Mouse (Mus musculus): ENCODE data around the gene Ssr3. TPM values are rescaled to one million over a fixed set of nuclear protein-coding genes. Genes with fewer than 3 reads are reported as not detected.

The Ssr3 gene
- total and polyA plus RNA-seq, 2 experiments from 2014 or later: 155 to 174 TPM

DNA sequence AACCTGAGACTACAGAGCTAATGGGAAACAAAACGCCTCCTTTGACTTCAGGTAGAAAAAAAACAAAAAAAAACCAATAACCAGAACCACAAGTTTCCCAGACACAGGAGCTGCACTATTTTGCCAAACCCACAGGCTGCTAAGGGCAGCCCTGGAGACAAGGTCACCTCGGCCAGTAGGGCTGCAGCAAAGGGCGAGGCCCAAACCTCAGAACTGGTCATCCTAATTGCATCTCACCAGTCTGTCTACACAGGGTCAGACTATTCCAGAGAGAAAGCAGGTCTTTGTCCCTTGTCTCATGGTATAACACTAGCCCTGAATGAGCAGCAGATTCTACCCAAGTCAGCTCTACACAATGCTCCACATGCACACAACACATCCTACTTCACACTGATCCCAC is 17.7 kb downstream of the Ssr3 start:
- Histone ChIP-seq H3K27ac (ENCODE audit: low read depth, low read length) (no peak overlapping the region), H3K9ac (no peak overlapping the region), H3K4me1 (ENCODE audit: insufficient read depth) (no peaks in the 10 kb centered on the region), H3K9me3 (ENCODE audit: low read length) (no peaks in the 10 kb centered on the region), H3K27me3 (ENCODE audit: insufficient read depth, low read length) (no peaks in the 10 kb centered on the region), H3K4me3 (ENCODE audit: low read depth, low read length) (no peak overlapping the region), H3K36me3 (ENCODE audit: insufficient read depth) (peaks cover 22% of the 10 kb centered on the region), H3K4me2 (ENCODE audit: low read depth) (no peak overlapping the region)
- DNase-seq (no peak), ATAC-seq (no peak)
- WGBS: 75% methylated on average over 3 of the region's 3 CpGs
- no peak for TF ChIP-seq CTCF (IDR thresholded peaks at IDR 0.05; ENCODE audit: low read depth)

DNA sequence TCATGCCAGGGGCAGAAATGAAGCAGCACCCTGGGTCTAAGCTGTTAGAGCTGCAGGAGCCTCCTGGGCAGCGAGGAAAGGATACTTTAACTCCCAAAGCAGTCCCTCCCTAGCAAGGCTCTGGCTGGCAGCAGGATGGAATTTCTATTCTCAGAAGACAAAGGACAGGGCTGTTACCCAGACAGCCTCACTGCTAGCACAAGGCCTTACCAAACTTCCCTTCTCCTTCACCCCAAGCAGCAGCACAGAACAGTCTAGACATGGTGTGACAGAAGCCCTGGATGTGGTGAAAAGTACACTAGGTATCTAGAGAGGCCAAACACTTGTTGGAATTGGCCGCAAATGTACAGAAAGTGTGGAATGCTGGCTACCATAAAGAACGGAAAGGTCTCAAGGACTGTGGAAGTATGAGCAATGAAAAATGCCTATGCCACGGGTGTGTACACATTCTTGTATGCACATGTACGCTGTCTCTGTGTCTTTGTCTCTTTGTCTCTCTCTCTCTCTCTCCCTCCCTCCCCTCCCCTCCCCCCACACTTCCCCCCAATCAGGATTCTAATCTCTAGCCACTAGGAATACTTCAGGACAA is 18.7 kb downstream of the Ssr3 start:
- TF ChIP-seq CTCF (IDR thresholded peaks at IDR 0.05; ENCODE audit: low read depth): no peak
- Histone ChIP-seq H3K36me3 (ENCODE audit: insufficient read depth) (peaks cover 20% of the 10 kb centered on the region), H3K9me3 (ENCODE audit: low read length) (no peaks in the 10 kb centered on the region), H3K4me1 (ENCODE audit: insufficient read depth) (no peaks in the 10 kb centered on the region), H3K27ac (ENCODE audit: low read depth, low read length) (no peak overlapping the region), H3K4me3 (ENCODE audit: low read depth, low read length) (no peak overlapping the region), H3K4me2 (ENCODE audit: low read depth) (no peak overlapping the region), H3K27me3 (ENCODE audit: insufficient read depth, low read length) (no peaks in the 10 kb centered on the region), H3K9ac (no peak overlapping the region)
- WGBS: 68% methylated on average over 5 of the region's 5 CpGs
- DNase-seq (no peak), ATAC-seq (no peak)

DNA sequence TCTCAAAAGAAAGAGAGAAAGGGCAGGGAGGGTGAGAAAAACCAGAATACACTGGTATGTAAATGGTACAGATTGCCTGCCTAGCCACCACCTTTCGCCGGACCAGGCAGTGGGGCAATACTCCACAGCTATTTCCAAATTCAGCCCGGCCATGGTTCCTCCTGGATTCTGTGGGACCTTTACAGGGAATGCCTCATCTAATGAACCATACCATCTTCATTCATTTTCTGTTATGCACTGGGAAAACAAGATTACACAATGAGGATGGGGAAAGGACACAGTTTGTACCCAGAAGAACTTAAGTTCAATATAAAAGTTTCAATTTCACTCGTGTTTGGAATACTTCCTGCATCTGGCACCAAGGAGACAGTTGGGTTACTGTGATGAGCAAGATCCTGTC is 19.9 kb downstream of the Ssr3 start:
- TF ChIP-seq CTCF (IDR thresholded peaks at IDR 0.05; ENCODE audit: low read depth): no peak
- H3K4me3 ChIP-seq (ENCODE audit: low read depth, low read length): no peak overlapping the region

DNA sequence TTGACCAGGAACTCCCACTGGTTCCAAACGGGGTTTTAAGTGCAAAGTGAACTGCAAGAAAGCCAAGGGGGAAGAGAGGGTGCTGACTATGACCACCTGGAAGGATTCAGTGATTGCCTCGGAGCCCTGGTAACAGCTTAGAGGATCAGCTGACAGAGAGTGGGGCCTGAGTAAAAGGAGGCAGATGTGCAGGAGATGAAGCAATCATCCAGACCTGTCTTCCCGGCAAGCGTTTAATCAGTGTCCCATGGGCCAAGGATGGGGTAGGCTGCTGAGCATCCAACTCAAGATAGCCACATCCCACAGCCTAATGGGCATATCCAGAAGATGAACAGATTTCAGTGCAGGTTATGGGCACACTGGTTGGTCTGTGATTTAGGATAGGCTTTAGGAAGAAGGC is 24.5 kb downstream of the Ssr3 start:
- no peak overlapping the region for H3K4me3 ChIP-seq (ENCODE audit: low read depth, low read length)
- no peak for TF ChIP-seq CTCF (IDR thresholded peaks at IDR 0.05; ENCODE audit: low read depth)
- no peaks in the 10 kb centered on the region for H3K9me3 ChIP-seq (ENCODE audit: low read length)

More for the DNA sequence above, 19.9 kb downstream of the Ssr3 start:
- no peaks in the 10 kb centered on the region for H3K9me3 ChIP-seq (ENCODE audit: low read length)
- DNase-seq: no peak
- no peaks in the 10 kb centered on the region for H3K4me1 ChIP-seq (ENCODE audit: insufficient read depth)
- no peak for ATAC-seq
- no peaks in the 10 kb centered on the region for H3K27me3 ChIP-seq (ENCODE audit: insufficient read depth, low read length)
- WGBS: 93% methylated on average over 4 of the region's 4 CpGs
- H3K4me2 ChIP-seq (ENCODE audit: low read depth): no peak overlapping the region
- H3K36me3 ChIP-seq (ENCODE audit: insufficient read depth): peaks cover 20% of the 10 kb centered on the region
- H3K27ac ChIP-seq (ENCODE audit: low read depth, low read length): no peak overlapping the region
- H3K9ac ChIP-seq: no peak overlapping the region

DNA sequence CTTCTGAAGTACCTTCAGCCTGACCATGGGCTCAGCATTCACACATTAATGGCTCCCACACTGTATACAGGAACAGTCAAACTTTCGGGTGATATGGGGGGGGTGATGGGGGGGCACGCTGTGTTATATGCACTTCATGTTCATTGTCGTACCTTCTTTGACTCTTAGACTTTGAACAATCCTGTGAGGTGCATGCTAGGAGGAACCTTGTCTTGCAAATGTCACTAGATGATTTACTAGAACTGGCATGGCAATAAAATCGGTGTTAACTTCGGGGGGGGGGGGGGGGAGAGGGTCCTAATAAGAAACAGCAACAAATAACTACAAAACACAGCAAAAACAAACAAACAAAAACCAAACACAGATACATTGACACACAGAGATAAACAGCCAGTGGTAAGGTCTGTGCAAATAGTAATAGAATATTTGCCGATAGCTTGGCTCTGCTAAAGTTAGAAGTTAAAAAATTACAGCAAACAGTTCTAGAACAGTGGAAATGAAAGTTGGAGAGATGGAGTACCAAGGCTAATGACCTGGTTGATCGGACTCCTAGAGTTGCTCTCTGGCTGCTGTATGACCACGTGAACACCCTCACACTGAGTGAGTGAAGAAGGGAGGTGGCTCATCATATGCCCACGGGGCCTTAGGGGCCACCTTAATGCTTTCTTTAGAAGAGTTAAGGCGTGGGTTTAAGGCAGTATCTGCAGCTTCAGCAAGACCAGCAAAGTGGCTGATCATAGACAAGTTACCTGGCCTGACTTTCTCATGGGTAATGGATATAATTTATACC is 26.3 kb downstream of the Ssr3 start:
- Histone ChIP-seq H3K9ac (no peak overlapping the region), H3K4me1 (ENCODE audit: insufficient read depth) (no peaks in the 10 kb centered on the region), H3K4me2 (ENCODE audit: low read depth) (no peak overlapping the region), H3K9me3 (ENCODE audit: low read length) (no peaks in the 10 kb centered on the region), H3K36me3 (ENCODE audit: insufficient read depth) (peaks cover 11% of the 10 kb centered on the region), H3K27ac (ENCODE audit: low read depth, low read length) (no peak overlapping the region), H3K4me3 (ENCODE audit: low read depth, low read length) (no peak overlapping the region), H3K27me3 (ENCODE audit: insufficient read depth, low read length) (no peaks in the 10 kb centered on the region)
- DNase-seq: no peak
- no peak for ATAC-seq
- TF ChIP-seq CTCF (IDR thresholded peaks at IDR 0.05; ENCODE audit: low read depth): no peak
- WGBS: 93% methylated on average over 10 of the region's 10 CpGs

More for the DNA sequence above, 24.5 kb downstream of the Ssr3 start:
- Histone ChIP-seq H3K27me3 (ENCODE audit: insufficient read depth, low read length) (no peaks in the 10 kb centered on the region), H3K36me3 (ENCODE audit: insufficient read depth) (peaks cover 22% of the 10 kb centered on the region), H3K4me2 (ENCODE audit: low read depth) (no peak overlapping the region), H3K4me1 (ENCODE audit: insufficient read depth) (no peaks in the 10 kb centered on the region), H3K9ac (no peak overlapping the region), H3K27ac (ENCODE audit: low read depth, low read length) (no peak overlapping the region)
- 68% methylated on average over 4 of the region's 4 CpGs for WGBS
- DNase-seq (no peak), ATAC-seq (no peak)

DNA sequence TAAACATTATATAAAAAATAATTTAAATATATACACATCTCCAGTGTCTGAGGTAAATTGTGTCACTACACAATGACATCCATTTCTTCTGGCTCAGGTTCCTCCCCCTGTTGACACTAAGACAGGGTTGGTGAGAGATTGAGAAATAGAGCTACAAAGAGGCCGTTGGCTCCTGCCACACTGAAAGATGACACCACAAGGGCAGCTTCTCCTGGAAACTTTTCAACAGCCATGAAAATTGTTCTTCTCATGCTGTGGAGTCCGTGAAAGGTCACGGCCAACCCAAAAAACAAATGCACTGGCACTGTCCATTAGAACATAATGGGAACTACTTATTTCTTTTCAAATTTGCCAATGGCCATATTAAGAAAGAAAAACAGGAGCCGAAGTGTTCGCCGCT is 27.2 kb downstream of the Ssr3 start:
- WGBS: 81% methylated on average over 6 of the region's 6 CpGs
- Histone ChIP-seq H3K4me3 (ENCODE audit: low read depth, low read length) (no peak overlapping the region), H3K9ac (no peak overlapping the region), H3K27ac (ENCODE audit: low read depth, low read length) (no peak overlapping the region), H3K27me3 (ENCODE audit: insufficient read depth, low read length) (no peaks in the 10 kb centered on the region), H3K36me3 (ENCODE audit: insufficient read depth) (peaks cover 11% of the 10 kb centered on the region), H3K9me3 (ENCODE audit: low read length) (no peaks in the 10 kb centered on the region), H3K4me2 (ENCODE audit: low read depth) (no peak overlapping the region), H3K4me1 (ENCODE audit: insufficient read depth) (no peaks in the 10 kb centered on the region)
- no peak for ATAC-seq
- DNase-seq: no peak
- TF ChIP-seq CTCF (IDR thresholded peaks at IDR 0.05; ENCODE audit: low read depth): no peak

DNA sequence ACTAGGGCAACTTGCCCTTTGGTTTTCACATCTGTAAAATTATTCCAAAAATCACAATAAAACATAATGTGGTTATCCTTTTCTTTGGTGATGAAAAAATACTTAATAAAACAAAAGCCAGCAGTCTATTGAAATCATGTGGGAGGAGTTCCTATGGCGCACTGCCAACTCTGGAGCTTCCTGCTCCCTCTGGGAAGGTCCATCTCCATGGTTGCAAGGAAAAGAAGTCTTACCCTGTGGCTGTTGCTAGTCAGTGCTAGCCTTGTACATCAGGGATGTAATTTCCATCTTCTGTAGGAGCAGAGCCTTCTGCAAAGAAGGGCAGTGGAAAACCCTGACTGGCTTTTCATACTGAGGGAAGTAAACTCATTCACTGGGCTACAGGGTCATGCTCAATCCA is 29.0 kb downstream of the Ssr3 start:
- Histone ChIP-seq H3K27me3 (ENCODE audit: insufficient read depth, low read length) (no peaks in the 10 kb centered on the region), H3K4me3 (ENCODE audit: low read depth, low read length) (no peak overlapping the region), H3K4me1 (ENCODE audit: insufficient read depth) (no peaks in the 10 kb centered on the region), H3K4me2 (ENCODE audit: low read depth) (no peak overlapping the region), H3K27ac (ENCODE audit: low read depth, low read length) (no peak overlapping the region), H3K36me3 (ENCODE audit: insufficient read depth) (peaks cover 9% of the 10 kb centered on the region), H3K9ac (no peak overlapping the region), H3K9me3 (ENCODE audit: low read length) (no peaks in the 10 kb centered on the region)
- WGBS: 83% methylated on average over 1 of the region's 1 CpGs
- ATAC-seq (no peak), DNase-seq (no peak)
- TF ChIP-seq CTCF (IDR thresholded peaks at IDR 0.05; ENCODE audit: low read depth): no peak

Measured in forebrain, postnatal 0 days (tissue).